Mouse (Mus musculus) left cerebral cortex, adult 2 months (tissue): ENCODE data around the gene Sort1. TPM values are rescaled to one million over a fixed set of nuclear protein-coding genes. Genes with fewer than 3 reads are reported as not detected.
A peak's percentile ranks its signal among the peaks of the same experiment; 100 is the strongest.

Experiments
- DNase-seq, 2 experiments: peaks; one replicate each; pipeline ENCODE4 v3.0.0; 2021 to 2022; ENCODE audit warnings: low spot score in 2 of 2, mixed read lengths in 1 of 2; ENCODE audit errors: extremely low spot score in 1 of 2
- H3K27ac ChIP-seq: fragments of 200-600 bp; 2 replicates; pipeline ENCODE4 v1.8.1; 2022
- H3K4me3 ChIP-seq: fragments of 200-600 bp; 2 replicates; pipeline ENCODE4 v1.8.1; 2022
- CTCF ChIP-seq: fragments of 200-600 bp; IDR thresholded peaks from 2 replicates; pipeline ENCODE4 v1.8.1; 2022; ENCODE audit warnings: antibody characterized with exemption, mild to moderate bottlenecking, moderate library complexity
- intact Hi-C: fragments of 180-260 bp; cut with DNase I; formaldehyde crosslinking; loops from one replicate; pipeline ENCODE4 v1.15.1; 2025
- total RNA-seq, 2 experiments: library from RNA; stranded (reverse); gene quantifications; 2 replicates each; pipeline ENCODE4 v1.2.3; 2021

Sort1 gene
- total RNA-seq, 2 experiments from 2014 or later = 310 to 316 TPM

DNA sequence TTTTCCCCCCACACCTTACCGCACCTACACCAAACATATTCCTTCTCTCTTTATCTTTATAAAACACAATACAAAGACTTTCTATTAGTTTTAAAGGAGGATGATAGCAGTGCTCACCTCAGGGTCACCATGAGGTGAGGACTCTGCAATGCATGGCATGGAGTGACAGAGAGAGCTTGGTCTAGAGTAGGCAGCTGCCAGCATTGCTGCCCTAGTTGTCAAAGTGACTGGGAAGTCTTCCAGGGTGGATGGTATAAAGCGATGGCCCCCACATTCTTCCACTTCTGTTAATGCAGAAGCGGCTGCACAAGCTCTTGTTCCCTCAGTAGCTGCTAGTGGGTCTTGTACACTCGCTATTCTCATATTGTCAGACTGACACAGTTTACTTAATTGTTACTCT, 29.3 kb downstream of the Sort1 start:
- no peak overlapping the region for H3K27ac ChIP-seq
- no peak for TF ChIP-seq CTCF
- no peak for DNase-seq
- intact Hi-C loops = no loop called here
- H3K4me3 ChIP-seq = no peak overlapping the region

GRCm38 (mm10) chr3:108314038-108314675, 30.3 kb downstream of the Sort1 start:
- no peak for TF ChIP-seq CTCF
- no peak overlapping the region for H3K27ac ChIP-seq
- intact Hi-C loops = no loop called here
- no peak overlapping the region for H3K4me3 ChIP-seq
- no peak for DNase-seq

- peak overlapping the region; percentile 1; the same call in 1 of the 2 replicates for H3K27ac ChIP-seq
- DNase-seq = no peak
- intact Hi-C loops = no loop called here
- no peak for TF ChIP-seq CTCF
- H3K4me3 ChIP-seq = no peak overlapping the region
These were observed 34.6 kb downstream of the Sort1 start for GRCm38 (mm10) chr3:108318517-108318916.

DNA sequence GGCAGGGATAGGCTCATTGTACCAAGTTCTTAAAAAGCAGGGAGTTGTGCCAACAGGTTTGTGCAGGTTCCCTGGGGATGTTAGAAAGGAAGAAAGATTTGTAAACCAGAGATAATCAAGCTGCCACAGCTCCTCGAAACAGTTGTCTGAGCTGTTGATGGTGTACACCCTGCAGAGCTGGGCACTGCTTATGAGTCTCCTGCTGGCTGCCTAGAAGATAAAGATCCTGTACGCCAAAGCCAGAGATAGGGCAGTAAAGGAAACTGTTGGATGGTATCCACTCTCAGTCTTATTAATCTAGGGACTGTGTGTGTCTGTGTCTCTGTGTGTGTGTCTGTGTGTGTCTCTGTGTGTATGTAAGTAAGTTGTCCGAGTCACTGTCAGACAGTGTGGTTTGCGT, 37.8 kb downstream of the Sort1 start:
- DNase-seq = no peak
- no peak overlapping the region for H3K4me3 ChIP-seq
- intact Hi-C loops = no loop called here
- no peak for TF ChIP-seq CTCF
- H3K27ac ChIP-seq = no peak overlapping the region

- DNase-seq = no peak
- Histone ChIP-seq H3K27ac (no peak overlapping the region), H3K4me3 (no peak overlapping the region)
- intact Hi-C loops = no loop called here
- TF ChIP-seq CTCF = no peak
These were observed 38.3 kb downstream of the Sort1 start for GRCm38 (mm10) chr3:108322136-108322535.

DNA sequence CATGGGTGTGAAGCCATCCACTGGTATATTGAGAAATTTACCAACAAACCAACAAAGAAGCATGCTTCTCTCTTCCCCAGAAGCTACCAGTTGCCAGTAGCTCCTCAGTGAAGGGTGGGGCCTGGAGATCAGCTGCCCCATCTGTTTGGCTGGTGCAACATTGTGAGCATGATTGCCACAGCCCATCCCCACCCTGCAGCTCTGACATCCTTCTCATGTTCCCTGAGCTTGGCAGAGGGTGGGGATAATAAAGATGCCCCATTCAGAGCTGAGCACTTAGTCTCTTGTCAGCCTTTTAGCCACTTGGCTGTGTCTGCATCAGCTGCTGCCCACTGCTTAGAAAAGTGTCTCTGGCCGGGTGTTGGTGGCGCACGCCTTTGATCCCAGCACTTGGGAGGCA, 39.1 kb downstream of the Sort1 start:
- TF ChIP-seq CTCF = no peak
- intact Hi-C loops = no loop called here
- no peak overlapping the region for H3K27ac ChIP-seq
- H3K4me3 ChIP-seq = no peak overlapping the region
- DNase-seq = no peak

GRCm38 (mm10) chr3:108324837-108325236, 41.0 kb downstream of the Sort1 start:
- intact Hi-C loops = loop anchor here (5.0 kb wide), 1 partner anchor 38 kb away; no protein-coding TSS in a partner anchor
- no peak for TF ChIP-seq CTCF
- no peak overlapping the region for H3K27ac ChIP-seq
- DNase-seq = no peak
- no peak overlapping the region for H3K4me3 ChIP-seq

DNA sequence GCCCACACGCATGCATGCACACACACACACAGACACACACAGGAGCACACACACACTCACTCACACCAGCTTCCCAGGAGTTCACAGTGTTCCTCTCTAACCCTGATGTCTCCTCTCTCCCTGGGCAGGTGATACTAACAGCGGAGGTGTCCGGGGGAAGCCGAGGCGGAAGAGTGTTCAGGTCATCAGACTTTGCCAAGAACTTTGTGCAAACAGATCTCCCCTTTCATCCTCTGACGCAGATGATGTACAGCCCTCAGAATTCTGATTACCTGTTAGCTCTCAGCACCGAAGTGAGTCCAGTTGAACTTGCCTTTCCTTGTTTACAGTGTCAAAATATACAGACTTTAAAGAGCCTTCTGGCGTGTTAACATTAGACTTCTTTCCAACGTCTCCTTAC, 41.6 kb downstream of the Sort1 start:
- DNase-seq = no peak
- no peak overlapping the region for H3K27ac ChIP-seq
- intact Hi-C loops = loop anchor here (5.0 kb wide), 1 partner anchor 38 kb away; no protein-coding TSS in a partner anchor
- no peak for TF ChIP-seq CTCF
- H3K4me3 ChIP-seq = no peak overlapping the region

GRCm38 (mm10) chr3:108327275-108327674, 43.4 kb downstream of the Sort1 start:
- no peak overlapping the region for H3K27ac ChIP-seq
- no peak overlapping the region for H3K4me3 ChIP-seq
- intact Hi-C loops = loop anchor here (5.0 kb wide), 1 partner anchor 40 kb away; no protein-coding TSS in a partner anchor
- TF ChIP-seq CTCF = no peak
- no peak for DNase-seq

GRCm38 (mm10) chr3:108327916-108328315, 44.0 kb downstream of the Sort1 start:
- Histone ChIP-seq H3K4me3 (no peak overlapping the region), H3K27ac (peak overlapping the region; percentile 48; the same call in 1 of the 2 replicates)
- DNase-seq = no peak
- intact Hi-C loops = loop anchor here (5.0 kb wide), 1 partner anchor 41 kb away; no protein-coding TSS in a partner anchor
- no peak for TF ChIP-seq CTCF

DNA sequence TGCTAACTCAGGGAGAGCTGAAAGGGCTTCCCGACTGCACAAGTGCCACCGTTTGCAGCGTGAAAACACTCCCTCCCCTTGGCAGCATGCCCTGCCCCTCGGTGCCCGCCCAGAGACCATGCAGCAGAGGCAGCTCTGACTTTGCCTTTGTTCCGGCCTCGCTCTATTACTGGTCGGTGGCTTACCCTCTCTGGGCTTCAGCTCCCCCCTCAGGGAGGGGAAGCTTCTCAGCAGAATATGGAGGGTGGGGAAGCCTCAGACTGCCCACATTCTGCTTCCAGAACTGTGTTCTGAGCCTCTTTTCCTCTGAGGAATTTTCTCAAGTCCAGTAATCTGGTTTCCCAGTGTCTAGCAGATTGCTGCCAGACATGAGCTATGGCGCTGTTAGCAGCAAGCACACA, 44.6 kb downstream of the Sort1 start:
- DNase-seq = peak in 1 of 2 experiments; percentile 52
- intact Hi-C loops = loop anchor here (5.0 kb wide), 1 partner anchor 41 kb away; no protein-coding TSS in a partner anchor
- no peak overlapping the region for H3K4me3 ChIP-seq
- peak overlapping the region; percentile 48; the same call in 1 of the 2 replicates for H3K27ac ChIP-seq
- peak; percentile 7 for TF ChIP-seq CTCF

DNA sequence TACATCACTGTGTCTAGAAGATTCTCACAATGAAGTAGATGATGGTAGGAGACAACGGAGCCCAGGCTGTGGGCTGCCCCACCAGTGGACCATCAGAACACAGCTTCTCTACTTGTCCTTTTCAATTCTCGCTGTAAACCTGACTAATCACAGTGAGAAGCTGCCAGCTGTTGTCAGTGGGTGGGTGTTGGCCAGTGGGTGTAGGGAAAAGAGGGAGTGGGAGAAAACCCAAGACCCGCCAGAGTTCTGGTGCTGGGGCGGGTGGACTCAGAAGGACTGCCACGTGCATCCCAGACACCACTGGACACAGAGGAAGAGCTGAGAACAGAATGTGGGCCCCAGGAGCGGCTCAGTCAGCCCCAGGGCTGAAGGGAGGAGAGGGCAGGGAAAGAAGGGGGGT, 46.9 kb downstream of the Sort1 start:
- no peak for TF ChIP-seq CTCF
- peak in 1 of 2 experiments; percentile 64 for DNase-seq
- Histone ChIP-seq H3K4me3 (no peak overlapping the region), H3K27ac (no peak overlapping the region; the same call in 1 of the 2 replicates)
- intact Hi-C loops = loop anchor here (1.0 kb wide), 1 partner anchor 24 kb away; no protein-coding TSS in a partner anchor

- intact Hi-C loops = no loop called here
- TF ChIP-seq CTCF = no peak
- no peak overlapping the region for H3K27ac ChIP-seq
- no peak overlapping the region for H3K4me3 ChIP-seq
- DNase-seq = no peak
These were observed 53.0 kb downstream of the Sort1 start for GRCm38 (mm10) chr3:108336878-108337277.
